Mouse (Mus musculus) bone marrow macrophage, adult 2 months (primary cell): ENCODE results near the gene Ahsg.

ENCODE experiments used
- CTCF ChIP-seq: IDR thresholded peaks from 2 replicates; pipeline ENCODE4 v1.5.1; 2012; ENCODE audit warnings: low read depth, mild to moderate bottlenecking, low read length, moderate library complexity
- POLR2A ChIP-seq: IDR thresholded peaks from 2 replicates; pipeline ENCODE4 v1.6.1; 2012; ENCODE audit warnings: mild to moderate bottlenecking, low read depth, low read length, borderline replicate concordance

- TF ChIP-seq CTCF (no peak), POLR2A (no peak)
Measured at GRCm38 (mm10) chr16:22857431-22858113, 33.5 kb upstream of the Ahsg start, which contains the start of the genes Tbccd1 and Dnajb11.
